ENCODE assay signal across 10 mouse cellular contexts in the genomic region with DNA sequence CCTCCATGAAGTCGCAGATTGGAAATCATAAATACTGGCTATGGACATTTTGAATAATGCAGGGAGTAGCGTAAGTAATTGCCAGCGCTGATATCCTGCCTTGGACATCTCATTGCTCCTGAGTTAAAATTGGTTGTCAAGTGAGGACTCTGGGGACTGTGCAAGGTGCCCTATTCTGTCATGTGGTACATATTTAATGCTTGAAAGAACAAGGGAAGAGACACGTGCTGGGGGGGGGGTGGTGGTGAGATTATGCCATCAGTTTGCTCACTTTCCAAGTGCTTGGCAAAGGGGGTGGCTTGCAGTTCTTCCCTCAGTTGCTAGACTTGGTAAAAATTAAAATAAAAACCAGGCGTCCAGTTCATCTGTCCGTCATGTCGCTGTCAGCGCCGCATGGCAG.
DNase-seq lines count a peak whose midpoint lies in the region; ATAC-seq and TF ChIP-seq lines count a peak whose summit lies in the region.
"Had no signal": no experiment of that assay in that cellular context is flagged by ENCODE, and none has a peak within 500 bp of the region (broad histone marks: within the 10 kb centered on the region; RNA-seq: fewer than 3 reads in every experiment).

No protein-coding gene starts in this region.

- ATAC-seq in forebrain, embryonic 16.5 days, result peak; percentile 41
- ATAC-seq in midbrain, embryonic 11.5 days (ENCODE audit: low FRiP score), result peak; percentile 44; the same call in 1 of the 2 replicates
- no peak for ATAC-seq in megakaryocyte progenitor cell, adult 5-6 weeks (replicated peaks; ENCODE audit: poor library complexity)
- ATAC-seq: Patski had no signal

- no peak for TF ChIP-seq CTCF in E14TG2a.4 (conservative IDR thresholded peaks at IDR 0.05; ENCODE audit: low read length)

- peaks cover 14% of the 10 kb centered on the region; the same call in 1 of the 2 replicates for H3K4me1 ChIP-seq in E14TG2a.4 (replicated peaks; ENCODE audit: low read depth, low read length)
- H3K4me1 ChIP-seq in forebrain, embryonic 16.5 days (replicated peaks; ENCODE audit: control insufficient read depth, insufficient read depth, low read length), result peaks cover 24% of the 10 kb centered on the region
- H3K4me1 ChIP-seq in midbrain, embryonic 11.5 days (ENCODE audit: control insufficient read depth, insufficient read depth, low read length), result no peaks in the 10 kb centered on the region; the same call in 1 of the 2 replicates

- peak overlapping the region; percentile 88 for H3K27ac ChIP-seq in forebrain, embryonic 16.5 days (ENCODE audit: low read length)
- H3K27ac ChIP-seq in midbrain, embryonic 11.5 days (ENCODE audit: low read depth, low read length), result no peak overlapping the region

- peak overlapping the region; percentile 81 for H3K4me2 ChIP-seq in forebrain, embryonic 16.5 days (ENCODE audit: low read length)
- H3K4me2 ChIP-seq in midbrain, embryonic 11.5 days, result peak overlapping the region; percentile 75

- H3K4me3 ChIP-seq in E14TG2a.4 (replicated peaks; ENCODE audit: low read length), result peak overlapping the region; percentile 73
- peak overlapping the region; percentile 63 for H3K4me3 ChIP-seq in forebrain, embryonic 16.5 days (replicated peaks; ENCODE audit: low read length)
- peak overlapping the region; percentile 36; the same call in 1 of the 2 replicates for H3K4me3 ChIP-seq in midbrain, embryonic 11.5 days (ENCODE audit: low read depth, low read length)

- no peaks in the 10 kb centered on the region for H3K9me3 ChIP-seq in E14TG2a.4 (ENCODE audit: low read length)
- no peaks in the 10 kb centered on the region for H3K9me3 ChIP-seq in forebrain, embryonic 16.5 days (ENCODE audit: control insufficient read depth, low read length)
- no peaks in the 10 kb centered on the region for H3K9me3 ChIP-seq in midbrain, embryonic 11.5 days (ENCODE audit: control insufficient read depth, low read length)

- H3K36me3 ChIP-seq in E14TG2a.4 (ENCODE audit: insufficient read depth, low read length), result no peaks in the 10 kb centered on the region
- no peaks in the 10 kb centered on the region for H3K36me3 ChIP-seq in forebrain, embryonic 16.5 days (ENCODE audit: control insufficient read depth, insufficient read depth)
- H3K36me3 ChIP-seq in midbrain, embryonic 11.5 days (ENCODE audit: control insufficient read depth, insufficient read depth, low read length), result no peaks in the 10 kb centered on the region

- DNase-seq in cerebellum, adult 9-10 months, result peak; percentile 50
- no peak for DNase-seq in cerebellum, postnatal 25 days
- DNase-seq in midbrain, embryonic 11.5 days (ENCODE audit: low spot score, missing footprints), result no peak
- no peak for DNase-seq in gastrocnemius, adult 18-20 months (ENCODE audit: low spot score)
- no peak for DNase-seq in adrenal gland, adult (ENCODE audit: inconsistent age in 2 of 2, low spot score in 1 of 2)
- DNase-seq: kidney, adult 9 months had no signal

- peaks cover 44% of the 10 kb centered on the region for H3K27me3 ChIP-seq in E14TG2a.4 (ENCODE audit: insufficient read depth, low read length)
- no peaks in the 10 kb centered on the region for H3K27me3 ChIP-seq in forebrain, embryonic 16.5 days (replicated peaks; ENCODE audit: control insufficient read depth, insufficient read depth, low read length)
- peaks cover 15% of the 10 kb centered on the region for H3K27me3 ChIP-seq in midbrain, embryonic 11.5 days (ENCODE audit: control insufficient read depth, insufficient read depth, low read length)

- H3K9ac ChIP-seq in forebrain, embryonic 16.5 days (replicated peaks; ENCODE audit: low read depth, low read length), result peak overlapping the region; percentile 76
- H3K9ac ChIP-seq in midbrain, embryonic 11.5 days (ENCODE audit: low read length), result peak overlapping the region; percentile 59; the same call in 1 of the 2 replicates

- WGBS in forebrain, embryonic 16.5 days, result 23% methylated on average over 9 of the region's 9 CpGs
- 28% methylated on average over 9 of the region's 9 CpGs for WGBS in midbrain, embryonic 11.5 days
